Mouse (Mus musculus) testis, adult 2 months (tissue): ENCODE results near the gene Lrmda. TPM values are rescaled to one million over a fixed set of nuclear protein-coding genes. Genes with fewer than 3 reads are reported as not detected.

Source experiments
- H3K27ac ChIP-seq: fragments of 200-500 bp; 2 replicates; pipeline ENCODE4 v1.5.1; 2012; ENCODE audit warnings: low read depth, low read length; ENCODE audit not compliant: control insufficient read depth, insufficient read depth
- H3K27me3 ChIP-seq: fragments of 200-500 bp; 2 replicates; pipeline ENCODE4 v1.6.1; 2012; ENCODE audit warnings: mild to moderate bottlenecking, low read length, moderate library complexity; ENCODE audit not compliant: control insufficient read depth, insufficient read depth
- H3K36me3 ChIP-seq: fragments of 200-500 bp; 2 replicates; pipeline ENCODE4 v1.6.1; 2012; ENCODE audit warnings: mild to moderate bottlenecking, low read length; ENCODE audit not compliant: control insufficient read depth, insufficient read depth
- H3K4me1 ChIP-seq: fragments of 200-500 bp; 2 replicates; pipeline ENCODE4 v1.6.1; 2012; ENCODE audit warnings: low read length; ENCODE audit not compliant: control insufficient read depth, insufficient read depth
- H3K4me3 ChIP-seq: fragments of 200-500 bp; 2 replicates; pipeline ENCODE4 v1.5.1; 2012; ENCODE audit warnings: low read depth, mild to moderate bottlenecking, low read length, moderate library complexity, mixed read lengths; ENCODE audit not compliant: control insufficient read depth
- CTCF ChIP-seq: fragments of 200-500 bp; IDR thresholded peaks from 2 replicates; pipeline ENCODE4 v1.5.1; 2012; ENCODE audit warnings: low read depth, mild to moderate bottlenecking, inconsistent platforms, low read length, moderate library complexity; ENCODE audit not compliant: control insufficient read depth, insufficient read depth, insufficient replicate concordance
- POLR2A ChIP-seq: fragments of 200-500 bp; IDR thresholded peaks from 2 replicates; pipeline ENCODE4 v1.6.1; 2012; ENCODE audit warnings: low read depth, mild to moderate bottlenecking, inconsistent platforms, low read length, moderate library complexity; ENCODE audit not compliant: control insufficient read depth
- polyA plus RNA-seq: library from polyadenylated mRNA; depleted of rRNA; stranded (reverse); fragments of >200 nt; gene quantifications from 2 replicates; pipeline ENCODE4 v1.2.3, GENCODE M21; 2012

Lrmda gene
- polyA plus RNA-seq, 1 experiment: 2.1 TPM

DNA sequence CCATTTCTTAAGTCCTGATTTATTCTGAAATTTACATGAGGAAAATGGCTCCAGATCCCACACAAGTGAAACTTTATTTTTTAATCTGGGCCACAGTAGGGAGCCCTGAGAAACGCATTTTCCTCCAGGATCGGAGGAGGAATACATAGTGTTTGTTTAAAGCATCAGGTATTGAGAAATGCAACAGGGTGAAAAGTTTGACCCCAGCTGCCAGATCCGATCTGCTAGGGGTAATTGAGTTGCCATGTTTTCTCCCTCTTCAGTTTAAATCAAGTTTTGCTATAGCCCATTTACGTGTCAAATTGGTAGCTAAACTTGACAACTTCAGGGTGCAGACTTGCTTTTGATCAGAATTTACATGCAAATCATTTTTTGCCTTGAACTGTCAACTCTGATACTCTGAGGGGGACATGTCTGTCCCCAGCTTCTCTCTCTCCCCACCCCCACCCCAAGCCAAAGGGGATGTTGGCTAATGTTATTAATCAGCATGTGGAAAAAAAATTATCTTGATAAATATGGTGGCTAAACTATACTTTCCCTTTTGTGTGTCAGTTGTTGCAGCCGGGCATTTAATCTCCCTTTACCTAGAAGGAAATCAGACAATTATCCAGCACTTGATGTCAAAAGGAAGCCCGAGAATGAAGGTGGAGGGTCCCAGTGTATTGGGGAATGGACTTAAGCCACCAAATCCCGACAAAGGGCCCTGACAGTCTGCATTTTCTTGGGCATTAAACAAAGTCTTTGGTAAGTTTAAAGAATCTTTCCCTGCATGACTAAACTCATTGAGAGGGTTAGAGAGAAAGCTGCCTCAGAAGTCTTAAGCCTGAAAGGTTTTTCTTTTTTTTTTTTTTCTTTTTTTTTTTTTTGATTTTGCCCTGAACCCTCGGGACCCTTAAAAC is 94.2 kb downstream of the Lrmda start:
- Histone ChIP-seq H3K27ac (no peak overlapping the region), H3K36me3 (no peaks in the 10 kb centered on the region), H3K4me1 (no peaks in the 10 kb centered on the region; the same call in 1 of the 2 replicates), H3K27me3 (no peaks in the 10 kb centered on the region), H3K4me3 (no peak overlapping the region)
- TF ChIP-seq POLR2A (no peak), CTCF (no peak)

DNA sequence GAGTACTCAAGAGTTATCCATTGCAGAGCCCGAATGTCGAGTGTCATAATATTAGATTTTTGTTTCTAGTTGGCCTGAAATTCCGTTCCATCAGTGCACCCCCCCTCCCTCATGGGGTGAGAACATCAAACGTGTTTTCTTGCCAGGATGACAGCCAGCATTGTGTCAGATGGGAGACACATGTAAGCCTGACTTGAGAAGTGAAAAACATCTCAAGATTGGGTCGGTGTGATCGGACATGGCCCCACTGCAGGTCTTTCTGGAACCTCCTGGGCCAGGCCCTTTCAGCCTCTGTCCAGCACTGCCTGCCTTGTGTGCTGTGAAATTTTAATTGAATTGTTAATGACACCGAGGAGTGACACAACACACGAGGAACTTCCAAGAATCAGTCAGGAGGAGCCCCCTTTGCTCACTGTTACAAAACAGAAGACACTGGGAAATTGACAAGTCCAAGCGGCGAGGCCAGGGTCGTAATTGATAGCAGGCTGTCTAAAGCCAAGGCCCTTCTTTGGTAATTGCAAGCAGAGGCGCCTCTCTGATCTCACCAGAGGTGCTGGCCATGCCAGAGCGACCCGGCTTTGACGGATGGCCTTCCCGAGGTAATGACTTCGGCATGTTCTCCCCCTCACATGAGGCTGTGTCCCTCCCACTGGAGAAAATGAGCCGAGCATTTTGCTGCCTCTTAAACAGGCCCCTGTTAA is 95.3 kb downstream of the Lrmda start:
- Histone ChIP-seq H3K27me3 (no peaks in the 10 kb centered on the region), H3K4me3 (no peak overlapping the region), H3K36me3 (no peaks in the 10 kb centered on the region), H3K4me1 (no peaks in the 10 kb centered on the region; the same call in 1 of the 2 replicates), H3K27ac (no peak overlapping the region)
- TF ChIP-seq POLR2A (no peak), CTCF (no peak)

DNA sequence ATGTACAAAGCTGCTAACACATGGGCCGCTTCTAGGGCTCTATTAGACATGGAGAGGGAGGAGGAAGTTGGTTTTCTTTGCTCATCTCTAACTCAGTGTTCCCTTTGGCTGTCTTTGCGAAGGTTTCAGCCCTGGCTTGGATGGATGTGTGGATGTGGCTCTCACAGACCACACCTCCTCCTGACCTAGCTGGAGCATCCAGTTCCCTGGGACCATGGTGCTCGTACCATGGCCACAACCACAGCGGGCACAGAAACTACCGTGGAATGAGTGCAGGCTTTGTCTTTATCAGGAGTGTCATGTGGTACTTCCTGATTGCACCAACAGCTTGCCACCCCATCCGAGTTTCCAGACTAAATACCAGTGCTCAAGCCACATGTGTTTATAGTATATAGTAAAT is 98.6 kb downstream of the Lrmda start:
- no peak for TF ChIP-seq POLR2A
- no peak for TF ChIP-seq CTCF
- no peaks in the 10 kb centered on the region; the same call in 1 of the 2 replicates for H3K4me1 ChIP-seq
- H3K27ac ChIP-seq: no peak overlapping the region
- no peak overlapping the region for H3K4me3 ChIP-seq
- H3K27me3 ChIP-seq: no peaks in the 10 kb centered on the region
- H3K36me3 ChIP-seq: no peaks in the 10 kb centered on the region

DNA sequence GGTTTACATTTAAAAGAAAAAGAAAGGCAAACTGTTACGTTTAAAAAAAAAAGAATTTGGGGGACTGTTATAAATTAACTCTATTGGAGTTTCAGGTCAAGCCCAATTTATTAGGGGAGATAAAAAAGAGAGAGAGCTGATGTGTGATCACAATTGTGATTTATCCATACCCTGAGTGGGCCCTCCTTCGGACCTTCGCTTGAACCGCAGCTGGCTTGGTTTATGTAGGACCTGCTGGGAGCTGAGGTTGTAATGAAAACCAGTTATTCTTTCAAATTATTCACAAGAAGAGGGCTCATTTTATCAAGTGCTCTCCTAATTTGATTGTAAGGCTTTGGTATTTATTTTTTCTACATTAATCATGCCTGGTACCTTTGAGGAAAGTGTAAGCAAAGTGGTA is 99.0 kb downstream of the Lrmda start:
- no peaks in the 10 kb centered on the region for H3K27me3 ChIP-seq

DNA sequence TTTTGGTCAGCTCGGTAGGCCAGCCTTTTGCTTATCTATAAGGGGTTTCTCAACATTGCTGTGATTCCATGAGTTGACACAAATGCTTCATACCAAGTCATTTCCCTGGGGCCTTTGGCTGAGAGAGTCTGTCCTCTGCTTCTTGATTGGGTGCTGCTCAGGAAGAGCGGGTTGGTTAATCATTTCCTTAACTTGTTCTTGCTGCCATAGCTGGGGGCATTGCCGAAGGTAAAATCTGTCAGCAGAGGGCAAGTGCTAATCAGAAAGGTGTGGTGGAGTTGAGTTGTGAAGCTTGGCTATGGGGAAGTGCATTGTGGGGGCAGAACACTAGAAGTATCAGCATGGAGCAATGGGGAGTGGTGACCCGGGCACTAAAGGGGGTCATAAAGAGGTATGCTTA is 106.8 kb downstream of the Lrmda start:
- H3K4me1 ChIP-seq: no peaks in the 10 kb centered on the region
- no peak overlapping the region for H3K27ac ChIP-seq
- no peaks in the 10 kb centered on the region for H3K36me3 ChIP-seq
- H3K27me3 ChIP-seq: no peaks in the 10 kb centered on the region
- H3K4me3 ChIP-seq: no peak overlapping the region
- no peak for TF ChIP-seq CTCF
- TF ChIP-seq POLR2A: no peak

More for the DNA sequence above, 99.0 kb downstream of the Lrmda start:
- Histone ChIP-seq H3K4me1 (no peaks in the 10 kb centered on the region; the same call in 1 of the 2 replicates), H3K4me3 (no peak overlapping the region), H3K27ac (no peak overlapping the region), H3K36me3 (no peaks in the 10 kb centered on the region)
- TF ChIP-seq CTCF (no peak), POLR2A (no peak)

DNA sequence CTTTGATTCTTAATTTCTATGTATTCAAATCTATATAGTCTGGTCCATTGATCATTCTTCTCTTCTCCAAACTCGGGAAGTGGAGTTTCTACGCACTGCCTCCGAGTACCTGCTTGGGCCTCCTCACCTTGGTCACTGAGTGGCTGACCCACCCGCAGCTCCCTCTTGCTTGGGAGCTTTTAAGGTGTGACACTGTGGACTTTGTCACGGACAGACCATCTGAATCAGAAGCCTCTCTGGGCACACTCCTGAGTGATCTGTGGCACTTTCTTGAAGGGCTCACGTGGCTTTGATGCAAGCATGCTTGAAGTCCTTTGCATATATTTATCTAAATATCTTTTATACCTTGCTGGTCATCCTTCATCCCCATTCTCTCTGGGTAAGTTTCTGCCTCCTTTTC is 107.3 kb downstream of the Lrmda start:
- no peak for TF ChIP-seq POLR2A
- no peak for TF ChIP-seq CTCF
- H3K4me3 ChIP-seq: no peak overlapping the region
- no peaks in the 10 kb centered on the region for H3K27me3 ChIP-seq
- no peaks in the 10 kb centered on the region for H3K4me1 ChIP-seq
- H3K27ac ChIP-seq: no peak overlapping the region
- H3K36me3 ChIP-seq: no peaks in the 10 kb centered on the region

DNA sequence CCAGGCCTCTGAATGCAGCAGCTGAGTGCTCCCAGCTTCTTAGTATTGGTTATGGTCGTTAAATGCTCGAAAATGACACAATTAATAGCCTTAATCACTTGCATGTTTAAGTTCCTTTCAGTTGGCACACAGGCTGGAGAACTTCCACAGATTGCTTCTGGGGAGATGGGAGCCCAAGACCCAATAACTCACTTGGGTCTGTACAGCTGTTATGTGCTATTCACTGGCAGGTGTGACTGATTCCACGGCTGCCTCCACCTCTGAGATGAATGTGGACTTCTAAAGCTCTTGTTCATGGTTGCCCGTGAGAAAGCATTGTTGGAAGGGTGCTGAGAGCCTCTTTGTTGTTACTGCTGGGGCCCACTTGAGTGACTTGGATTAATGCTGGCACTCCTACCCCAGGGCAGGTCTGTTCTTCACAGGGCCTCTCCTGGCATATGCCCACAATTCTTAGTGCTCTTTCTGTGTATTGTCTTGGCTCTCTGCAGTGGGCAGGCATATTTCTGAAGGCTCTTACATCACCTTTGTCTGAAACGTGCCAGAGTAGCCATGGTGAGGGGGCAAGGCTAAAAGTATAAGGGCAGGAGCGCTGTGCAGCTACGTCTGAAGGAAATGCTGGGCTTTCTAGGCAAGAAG is 111.6 kb downstream of the Lrmda start:
- no peak for TF ChIP-seq POLR2A
- TF ChIP-seq CTCF: no peak
- no peak overlapping the region for H3K27ac ChIP-seq
- H3K27me3 ChIP-seq: no peaks in the 10 kb centered on the region

DNA sequence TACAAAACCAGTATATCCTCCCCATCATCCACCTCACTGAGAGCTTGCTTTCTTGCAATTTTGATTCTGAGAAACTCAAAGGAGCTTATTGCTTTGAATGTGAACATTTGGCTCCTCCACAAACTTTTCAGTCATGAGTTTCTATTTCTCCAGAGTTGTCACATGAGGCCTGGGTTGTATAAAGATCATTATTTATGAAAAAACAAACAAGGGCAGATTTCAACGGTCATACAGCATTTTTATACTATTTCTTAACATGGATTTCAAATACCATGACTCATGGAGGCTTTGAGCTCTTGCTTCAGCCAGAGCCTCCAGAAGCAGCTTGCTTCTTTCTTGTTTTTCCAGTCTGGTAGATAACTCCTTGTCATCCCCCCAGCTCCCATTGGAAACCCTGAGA is 119.8 kb downstream of the Lrmda start:
- no peak for TF ChIP-seq CTCF
- TF ChIP-seq POLR2A: no peak
- no peak overlapping the region for H3K4me3 ChIP-seq

More for the DNA sequence above, 111.6 kb downstream of the Lrmda start:
- Histone ChIP-seq H3K36me3 (no peaks in the 10 kb centered on the region), H3K4me1 (no peaks in the 10 kb centered on the region), H3K4me3 (no peak overlapping the region)

More for the DNA sequence above, 119.8 kb downstream of the Lrmda start:
- H3K4me1 ChIP-seq: no peaks in the 10 kb centered on the region
- H3K27ac ChIP-seq: no peak overlapping the region
- no peaks in the 10 kb centered on the region for H3K36me3 ChIP-seq
- H3K27me3 ChIP-seq: no peaks in the 10 kb centered on the region
